Mouse (Mus musculus): ENCODE measurements around the gene Zfp931.
A peak's percentile ranks its signal among the peaks of the same experiment; 100 is the strongest.
"Not testable (repeated sequence)": the region's sequence is repeated elsewhere in the genome, so short reads cannot be mapped to it uniquely, and the experiment has no call there.

Gene Zfp931

DNA sequence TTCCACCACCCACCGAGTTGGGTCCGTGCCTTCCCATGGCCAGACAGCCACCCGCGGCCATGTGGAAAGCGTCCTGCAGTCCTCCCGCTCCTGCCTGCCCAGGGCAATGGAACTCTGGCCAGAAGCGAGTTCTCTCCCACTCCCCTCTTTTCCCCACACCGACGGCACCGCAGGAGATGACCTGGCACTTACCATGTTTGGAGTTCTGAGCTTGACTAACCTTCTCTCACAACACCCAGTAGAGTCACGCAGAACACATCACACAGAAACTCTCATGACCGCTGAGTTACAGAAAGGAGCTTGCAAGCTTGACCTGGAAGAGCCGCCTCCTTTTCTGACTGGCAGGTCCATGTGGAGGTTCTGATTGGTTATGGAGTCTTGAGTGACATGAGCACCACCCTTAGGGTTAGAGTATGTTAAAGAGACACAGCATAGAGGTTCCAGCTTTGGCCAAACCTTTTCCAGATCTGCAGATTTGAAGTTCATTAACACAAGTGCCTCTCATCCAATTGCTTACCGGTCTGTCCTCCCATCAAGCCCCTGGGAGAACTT, at the start of gene Zfp931:
TSS of gene Zfp931 (minus strand) at position 311 of the 552 bp plus-strand sequence.
- peak; percentile 45 for DNase-seq

DNA sequence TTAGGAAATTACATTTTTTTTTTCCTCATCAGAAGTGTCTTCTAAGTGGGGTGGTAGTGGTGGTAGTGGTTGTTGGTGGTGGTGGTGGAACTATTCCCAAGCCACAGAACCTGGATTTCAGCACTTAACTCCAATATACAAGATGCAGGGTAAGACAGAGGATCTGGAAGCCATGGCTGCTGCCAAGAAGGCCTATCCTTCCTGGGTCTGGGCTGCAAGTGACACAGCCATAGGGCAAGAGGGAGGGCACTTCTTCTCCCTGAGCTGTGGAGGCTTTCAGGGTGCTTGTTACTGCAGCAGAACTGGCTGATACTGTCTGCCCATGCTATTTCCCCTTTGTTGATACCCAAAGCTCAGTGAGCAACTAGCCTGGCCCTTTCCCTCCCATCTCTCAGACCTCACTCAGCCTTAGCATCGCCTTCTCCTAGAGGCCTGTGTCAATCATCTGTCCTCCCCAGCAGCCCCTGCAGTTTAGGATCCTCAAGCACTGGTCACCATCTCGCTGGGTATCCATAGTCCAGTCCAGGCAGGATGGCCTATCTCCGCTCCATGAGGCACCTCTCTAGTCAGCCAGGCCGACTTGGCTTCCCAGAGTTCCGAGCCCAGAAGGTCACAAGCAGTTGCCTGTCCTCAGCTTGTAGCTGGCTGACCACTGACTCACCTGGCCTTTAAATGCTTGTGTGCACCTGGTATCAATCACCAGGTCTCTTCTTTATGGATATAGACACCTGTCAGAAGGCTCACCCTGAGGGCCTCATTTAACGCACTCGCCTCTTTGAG, 48.0 kb upstream of the Zfp931 start:
- DNase-seq = peak; percentile 1

DNA sequence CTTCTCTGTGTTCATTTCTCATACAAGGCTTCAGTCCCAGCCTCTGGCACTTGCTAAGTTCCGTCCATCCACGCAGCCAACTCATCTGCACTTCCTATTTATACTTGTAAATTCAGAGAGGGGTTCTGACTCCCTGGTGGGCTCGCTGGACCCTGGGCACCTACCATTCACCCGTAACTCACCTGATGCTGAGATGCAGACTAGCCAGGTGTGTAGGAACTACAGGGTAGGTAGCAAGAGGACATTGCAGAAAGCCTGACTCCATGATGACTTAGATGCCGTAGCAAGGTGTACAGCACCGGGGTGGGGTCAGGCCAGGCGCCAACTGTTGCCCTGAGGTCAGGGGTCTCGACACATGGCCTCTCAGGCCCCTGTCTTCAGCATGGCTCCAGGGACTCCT, 47.2 kb upstream of the Zfp931 start:
- peak; percentile 3 for DNase-seq

DNA sequence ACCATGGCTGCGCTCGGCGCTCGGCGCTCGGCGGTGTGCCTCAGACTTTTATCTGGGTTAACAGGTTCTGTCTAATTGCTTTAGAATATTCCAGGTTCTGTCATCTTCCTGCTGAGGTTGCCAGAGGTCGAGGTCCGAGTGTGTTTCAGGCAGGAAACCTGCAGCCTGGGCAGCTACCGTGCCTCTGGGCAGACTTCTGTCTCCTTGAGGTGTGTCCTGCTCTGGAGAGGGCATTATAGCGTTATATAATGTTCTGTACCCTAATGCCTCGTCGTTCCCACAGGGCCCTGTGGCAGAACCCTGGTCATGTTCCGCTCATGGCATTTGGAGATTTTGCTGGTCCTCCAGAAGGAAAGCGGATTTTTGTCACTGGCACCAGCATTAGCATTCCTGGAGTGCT, 45.2 kb upstream of the Zfp931 start:
- DNase-seq = no peak

DNA sequence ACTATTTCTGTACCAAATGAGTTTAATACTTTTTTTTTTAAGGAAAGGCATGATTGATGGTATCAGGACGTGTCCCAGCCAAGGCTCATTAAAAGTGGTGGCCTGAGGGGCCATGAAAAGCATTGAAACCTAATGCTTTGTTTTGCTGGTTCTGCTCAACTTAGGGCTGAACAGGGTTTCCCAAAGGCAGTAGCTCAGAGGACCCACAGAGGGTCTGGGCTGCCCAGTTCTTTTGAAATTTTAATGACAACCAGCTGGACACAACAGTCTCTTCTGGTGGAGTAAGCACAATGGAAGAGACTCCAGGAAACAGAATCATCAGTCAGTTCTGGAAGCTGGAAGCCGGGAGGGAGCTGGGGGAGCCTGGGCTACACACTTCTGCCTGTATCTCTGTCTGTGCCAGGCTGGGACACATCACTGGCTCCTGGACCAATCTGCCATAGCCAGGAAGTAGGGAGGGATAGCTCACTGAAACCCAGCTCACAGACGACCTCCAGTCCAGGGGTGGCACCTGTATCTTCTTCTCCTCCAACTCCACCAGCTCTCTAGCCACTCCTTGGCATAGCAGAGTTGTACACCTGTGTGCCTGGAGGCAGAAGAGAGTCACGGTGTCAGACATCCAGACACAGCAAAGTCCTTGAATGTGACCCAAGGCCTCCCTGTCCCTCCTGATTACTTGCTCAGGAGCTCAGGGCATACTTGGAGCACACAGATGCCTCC, 43.8 kb upstream of the Zfp931 start:
- DNase-seq = no peak

DNA sequence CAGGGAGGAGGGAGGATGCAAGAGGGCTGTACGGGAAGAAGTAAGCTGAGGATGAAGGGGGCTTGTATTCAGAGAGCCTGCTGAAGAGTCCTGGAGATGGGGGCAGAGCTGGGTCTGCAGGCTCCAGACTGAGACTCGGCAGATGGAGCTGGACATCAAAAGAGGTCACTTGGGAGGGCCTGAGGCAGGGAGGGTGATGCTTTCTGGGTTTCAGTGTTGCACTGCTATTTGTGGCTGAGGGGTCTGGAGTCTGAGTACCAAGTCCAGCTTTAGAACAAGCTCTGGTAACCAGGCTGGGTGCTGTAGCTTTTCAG, 43.1 kb upstream of the Zfp931 start:
- DNase-seq = no peak

DNA sequence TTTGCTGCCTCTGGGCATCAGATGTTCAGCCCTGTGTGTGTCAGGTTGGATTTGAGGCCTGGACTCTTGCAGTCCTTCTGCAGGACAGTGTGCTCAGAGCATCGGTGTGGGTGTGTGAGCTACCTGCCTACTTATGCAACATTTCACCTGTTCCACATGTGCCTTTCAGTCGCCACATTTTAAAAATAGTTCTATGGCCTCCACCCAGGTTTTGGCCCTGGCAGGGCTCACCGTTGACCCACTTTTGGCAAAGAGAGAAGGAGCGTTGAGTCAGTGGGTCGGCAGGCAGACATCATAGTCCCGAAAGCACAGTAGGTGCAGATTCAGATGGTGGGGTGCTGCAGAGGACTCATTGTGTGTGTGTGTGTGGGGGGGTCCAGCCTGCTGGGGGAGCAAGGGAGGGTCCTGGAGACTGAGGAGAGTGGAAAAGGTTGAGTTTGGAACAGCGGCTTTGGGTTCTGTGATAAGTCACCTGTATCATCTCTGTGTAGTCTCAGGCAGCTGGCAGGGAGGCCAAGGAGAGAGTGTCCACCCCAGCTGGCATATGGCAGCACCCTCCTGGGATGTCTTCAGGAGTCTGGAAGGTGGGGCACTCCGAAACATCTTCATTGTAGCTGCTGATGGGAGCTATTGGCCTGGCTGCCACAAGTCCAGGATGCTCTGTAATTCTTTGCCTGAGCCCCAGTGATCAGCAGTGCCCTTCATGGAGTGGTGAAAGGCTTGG, 42.5 kb upstream of the Zfp931 start:
- DNase-seq = no peak

DNA sequence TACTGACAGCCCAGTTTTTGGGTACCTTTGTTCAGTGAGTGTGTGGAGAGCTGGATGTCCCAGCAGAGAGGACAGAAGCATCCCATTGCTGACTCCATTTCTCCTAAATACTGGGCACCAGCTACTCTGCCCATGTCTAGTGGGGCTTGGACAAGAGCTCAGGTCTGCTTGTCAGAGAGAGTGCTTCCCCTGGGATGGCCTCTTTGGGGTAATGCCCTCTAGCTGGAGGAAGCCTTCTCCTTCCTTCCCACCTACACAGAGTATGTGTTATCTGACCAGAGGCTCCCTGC, 42.0 kb upstream of the Zfp931 start:
- no peak for DNase-seq

DNA sequence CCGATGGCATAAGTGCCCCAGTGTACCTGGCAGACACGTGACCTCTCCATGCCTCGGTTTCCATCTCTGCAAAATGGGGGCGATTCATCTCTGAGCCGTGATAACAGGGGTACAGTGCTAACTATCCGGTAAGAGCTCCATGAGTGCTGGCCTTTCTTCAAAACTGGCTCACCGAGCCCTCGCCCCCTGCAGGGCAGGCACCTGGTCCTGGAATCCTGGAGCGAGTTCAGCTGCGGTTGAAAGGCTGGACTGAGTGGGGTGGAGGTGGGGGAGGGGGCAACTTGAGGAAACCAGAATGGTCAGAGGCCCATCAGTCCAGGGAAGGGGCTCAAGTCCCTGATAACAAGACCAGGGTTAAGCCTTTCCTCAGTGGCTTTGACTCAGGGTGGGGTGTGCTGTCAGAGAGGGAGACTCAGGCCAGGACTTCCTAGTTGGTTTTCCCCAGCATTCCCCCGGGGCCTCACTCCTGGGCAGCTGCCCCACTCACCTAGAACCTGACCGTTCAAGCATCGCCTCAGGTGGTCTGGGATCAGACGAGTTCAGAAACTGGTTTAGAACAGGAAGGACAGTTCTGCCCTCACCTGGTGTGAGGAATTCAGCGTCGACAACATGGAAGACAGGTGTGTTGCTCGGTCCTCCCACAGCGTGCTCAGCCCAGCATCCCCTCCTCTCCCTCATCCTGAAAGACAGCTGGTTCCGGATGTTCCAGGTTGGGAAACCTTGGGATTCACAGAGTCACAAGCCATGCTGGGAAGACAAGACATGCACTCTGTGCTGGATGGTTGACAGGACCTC, 41.5 kb upstream of the Zfp931 start:
- DNase-seq = no peak

DNA sequence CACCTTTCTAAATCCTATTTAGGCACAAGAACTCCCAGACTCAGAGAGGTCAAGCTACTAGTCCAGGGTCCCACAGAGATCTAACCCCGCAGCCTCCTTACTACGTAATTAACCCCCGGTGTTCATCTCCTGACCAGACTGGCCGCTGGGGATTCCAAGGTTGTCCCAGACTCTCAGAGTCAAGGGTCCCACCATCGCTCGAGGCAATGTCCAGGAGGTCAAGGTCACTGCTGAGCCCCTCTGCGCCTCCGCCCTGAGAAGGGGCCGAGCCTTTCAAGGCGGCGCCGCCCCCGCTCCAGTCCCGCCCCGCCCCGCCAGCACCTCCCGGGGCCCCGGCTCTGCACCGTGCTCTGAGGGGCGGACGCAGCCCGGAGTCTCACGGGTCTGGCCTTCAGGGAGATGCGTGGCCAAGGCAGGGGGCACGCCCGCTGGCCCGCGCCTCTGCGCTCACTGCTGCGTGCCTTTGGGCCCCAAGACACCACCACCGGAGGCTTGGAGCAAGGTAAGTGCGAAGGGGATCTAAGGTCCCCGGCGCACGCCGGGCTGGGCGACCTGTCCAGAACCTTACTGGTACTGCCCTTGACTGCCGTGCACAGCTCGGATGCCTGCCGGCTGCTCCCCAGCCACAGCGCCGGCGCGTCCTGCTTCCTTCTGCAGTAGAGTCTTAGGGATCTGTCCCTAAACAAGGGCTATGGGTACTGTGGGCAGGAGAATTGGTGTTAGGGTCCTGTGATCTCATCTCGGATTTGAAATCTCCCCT, 40.7 kb upstream of the Zfp931 start, which contains the start of gene Phactr3:
TSS of gene Phactr3 (plus strand) at position 175 of the 760 bp plus-strand sequence.
- DNase-seq = no peak

DNA sequence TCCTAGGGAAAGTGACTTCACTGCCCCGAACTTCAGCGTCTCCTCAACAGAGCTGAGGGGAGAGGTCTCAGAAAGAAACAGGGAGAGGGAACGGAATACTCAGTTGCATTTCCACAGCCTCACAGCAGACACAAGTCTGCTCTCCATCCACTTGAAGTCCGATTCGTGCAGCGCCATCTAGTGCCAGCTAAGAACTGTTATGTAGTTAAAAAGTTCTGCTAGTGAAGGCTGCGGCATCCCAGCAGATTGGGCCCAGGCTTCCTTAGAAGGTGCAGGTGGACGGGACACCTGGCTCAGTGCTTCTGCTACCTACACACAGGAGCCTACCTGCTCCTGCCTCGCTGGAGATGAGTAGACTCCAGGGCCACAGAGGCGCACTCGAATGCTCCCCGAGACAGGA, 39.7 kb upstream of the Zfp931 start:
- DNase-seq = peak; percentile 60

DNA sequence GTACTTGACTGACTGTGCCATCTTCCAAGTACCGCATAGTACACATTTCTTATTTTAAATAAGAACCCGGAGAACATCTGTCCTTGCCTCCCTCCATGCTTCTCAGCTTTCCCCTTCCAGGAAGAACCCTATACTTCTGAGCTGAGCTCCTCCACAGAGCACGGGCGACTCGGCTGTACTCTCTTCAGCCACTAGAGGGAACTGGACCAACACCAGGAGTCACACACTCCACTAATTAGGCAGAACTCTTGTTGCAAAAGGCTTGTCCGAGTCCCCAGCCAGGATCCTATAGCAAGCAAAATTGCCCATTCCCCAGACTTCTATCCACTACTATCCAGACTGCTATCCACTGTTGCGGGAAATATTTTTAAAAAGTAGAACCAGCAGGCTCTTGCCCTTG, 23.7 kb upstream of the Zfp931 start:
- DNase-seq = peak; percentile 74

DNA sequence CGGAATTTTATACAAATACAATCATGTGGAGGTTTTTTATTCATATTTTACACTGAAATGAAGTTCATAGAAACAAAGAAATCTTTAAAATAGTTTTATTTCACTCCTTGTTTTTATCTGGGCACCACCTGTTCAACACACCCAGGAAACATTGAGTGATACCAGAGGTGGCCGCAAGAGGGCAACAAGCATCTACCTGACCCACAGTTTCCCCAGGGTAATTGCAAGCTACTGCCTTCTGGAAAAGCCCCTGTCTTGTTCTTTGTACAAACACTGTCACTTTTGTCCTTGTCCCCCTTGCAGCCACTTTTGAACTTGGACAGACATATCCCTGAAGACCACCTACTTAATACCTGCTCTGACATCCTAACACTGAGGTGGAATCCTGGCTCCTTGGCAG, 19.7 kb upstream of the Zfp931 start:
- peak; percentile 50 for DNase-seq

DNA sequence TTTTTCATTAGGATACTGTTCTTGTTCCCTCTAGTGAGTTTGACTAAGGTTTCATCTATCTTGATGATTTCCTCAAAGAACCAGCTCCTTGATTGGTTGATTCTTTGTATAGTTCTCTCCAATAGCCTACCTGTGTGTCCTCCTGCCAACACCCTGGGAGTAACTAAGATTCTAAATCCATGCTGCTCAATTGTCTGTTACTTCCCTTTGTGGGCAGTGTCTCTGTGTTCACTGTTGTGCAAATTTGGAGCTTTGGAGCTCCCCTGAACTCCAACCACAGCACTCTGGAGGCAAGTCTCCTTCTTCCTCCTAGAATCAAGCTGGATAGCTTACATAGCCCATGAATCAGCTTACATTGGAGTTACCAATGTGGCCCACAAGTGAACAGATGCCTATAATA, 11.3 kb upstream of the Zfp931 start:
- DNase-seq = no peak

DNA sequence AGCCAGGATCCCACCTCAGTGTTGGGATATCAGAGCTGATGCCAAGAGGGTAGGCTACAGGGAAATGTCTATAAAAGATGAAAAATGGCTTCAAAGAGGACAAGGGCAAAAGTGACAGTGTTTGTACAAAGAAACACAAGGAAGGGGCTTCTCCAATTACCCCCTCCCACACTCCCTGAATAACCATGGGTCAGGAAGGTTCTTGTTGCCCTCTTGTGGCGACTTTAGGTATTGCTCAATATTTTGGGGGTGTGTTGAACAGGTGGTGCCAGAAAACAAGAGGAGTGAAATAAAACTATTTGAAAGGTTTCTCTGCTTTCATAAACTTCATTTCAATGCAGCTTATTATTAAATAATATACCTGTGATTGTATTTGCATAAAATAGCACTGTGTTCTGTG, 20.1 kb downstream of the Zfp931 start:
- DNase-seq = peak; percentile 39

DNA sequence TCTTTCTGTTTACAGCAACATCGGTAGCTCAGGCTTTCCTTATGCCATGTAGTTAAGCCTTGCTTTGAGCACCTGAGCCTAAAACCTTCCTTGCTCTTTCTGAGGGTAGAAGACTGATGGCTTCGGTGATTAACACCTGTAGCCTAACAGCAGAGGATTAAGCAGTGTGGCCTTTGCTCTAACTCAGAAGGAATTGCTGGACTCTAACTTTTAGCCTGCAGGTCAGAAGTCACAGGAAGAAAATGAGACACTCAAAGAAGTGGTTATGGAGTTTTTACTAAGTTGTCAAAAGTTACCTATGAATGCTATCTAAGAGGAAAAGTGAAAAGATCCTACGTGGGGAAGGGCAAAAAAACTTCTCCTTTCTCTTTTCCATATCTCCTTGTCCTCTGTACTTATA, 50.7 kb downstream of the Zfp931 start:
- not testable (repeated sequence) for DNase-seq

DNA sequence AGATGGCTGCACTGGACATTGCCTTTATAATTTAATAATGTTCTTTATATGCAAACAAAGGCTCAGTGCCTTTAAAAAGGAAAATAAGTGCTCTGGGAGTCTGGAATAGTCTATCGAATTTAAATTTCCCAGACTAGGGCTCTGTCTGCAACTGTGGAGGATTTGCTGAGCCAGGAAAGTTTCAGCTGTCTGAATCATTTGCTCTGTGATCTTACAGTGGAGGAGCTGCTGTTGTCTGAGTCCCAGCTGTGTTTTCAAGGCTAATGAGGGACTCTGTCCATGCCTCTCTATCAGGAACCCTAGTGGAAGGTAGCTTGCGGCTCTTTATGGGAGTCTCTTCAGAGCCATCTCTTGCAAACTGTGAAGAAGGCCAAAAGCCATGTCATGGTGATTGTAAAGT, 54.4 kb downstream of the Zfp931 start:
- DNase-seq = not testable (repeated sequence)

DNA sequence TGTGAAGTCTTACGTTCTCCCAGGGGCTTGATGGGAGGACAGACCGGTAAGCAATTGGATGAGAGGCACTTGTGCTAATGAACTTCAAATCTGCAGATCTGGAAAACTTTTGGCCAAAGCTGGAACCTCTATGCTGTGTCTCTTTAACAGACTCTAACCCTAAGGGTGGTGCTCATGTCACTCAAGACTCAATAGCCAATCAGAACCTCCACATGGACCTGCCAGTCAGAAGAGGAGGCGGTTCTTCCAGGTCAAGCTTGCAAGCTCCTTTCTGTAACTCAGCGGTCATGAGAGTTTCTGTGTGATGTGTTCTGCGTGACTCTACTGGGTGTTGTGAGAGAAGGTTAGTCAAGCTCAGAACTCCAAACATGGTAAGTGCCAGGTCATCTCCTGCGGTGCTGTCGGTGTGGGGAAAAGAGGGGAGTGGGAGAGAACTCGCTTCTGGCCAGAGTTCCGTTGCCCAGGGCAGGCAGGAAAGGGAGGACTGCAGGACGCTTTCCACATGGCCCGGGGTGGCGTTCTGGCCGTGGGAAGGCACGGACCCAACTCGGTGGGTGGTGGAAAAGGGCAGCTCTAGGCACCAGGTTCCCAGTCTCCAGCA, 55.2 kb downstream of the Zfp931 start, which contains the start of gene Zfp971:
TSS of gene Zfp971 (plus strand) at position 274 of the 601 bp plus-strand sequence.
- peak; percentile 69 for DNase-seq

DNA sequence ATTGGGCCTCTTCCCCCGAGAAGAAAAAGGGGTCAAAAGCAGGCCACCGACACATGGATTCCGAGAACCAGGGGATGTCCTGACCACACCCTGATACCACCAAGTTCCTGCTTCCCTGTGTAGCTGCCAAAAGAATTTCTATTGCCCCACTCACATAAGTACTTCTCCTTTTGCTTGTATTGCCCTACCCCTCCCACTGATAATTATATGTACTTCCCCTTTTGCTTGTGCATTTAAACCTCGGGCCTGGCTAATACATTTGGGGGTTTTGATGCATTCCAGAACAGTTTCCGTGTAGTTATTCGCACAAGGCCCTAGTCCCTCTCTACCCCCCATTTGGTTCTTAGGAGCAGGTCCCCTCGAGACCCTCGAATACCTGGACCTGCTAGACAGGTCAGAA, 57.5 kb downstream of the Zfp931 start:
- not testable (repeated sequence) for DNase-seq

DNA sequence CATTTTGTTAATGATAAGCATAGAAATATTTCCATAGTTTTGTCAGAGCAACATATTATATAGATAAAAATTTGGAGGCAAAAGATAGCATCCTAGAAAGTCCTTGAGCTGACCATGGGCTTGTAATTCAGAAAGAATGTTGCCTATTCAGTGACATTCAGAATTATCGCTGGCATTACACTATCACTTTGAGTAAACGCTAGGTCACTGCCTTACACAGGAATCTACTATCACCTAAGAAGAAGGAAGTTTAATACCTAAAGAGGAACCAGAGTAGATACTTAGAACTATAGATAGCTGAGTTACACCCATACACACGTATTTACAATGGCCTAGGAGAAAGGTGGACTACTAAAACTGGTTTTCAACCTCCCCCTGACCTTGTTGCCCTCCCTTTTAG, 58.8 kb downstream of the Zfp931 start:
- DNase-seq = not testable (repeated sequence)

Measured in layer of hippocampus, adult 9-11 months (tissue).